Mouse (Mus musculus) spleen, adult 2 months (tissue): ENCODE results near the gene Tff2.

ENCODE experiments used
- CTCF ChIP-seq: fragments of 200-500 bp; IDR thresholded peaks from 2 replicates; pipeline ENCODE4 v1.5.1; 2011; ENCODE audit warnings: mild to moderate bottlenecking, inconsistent platforms; ENCODE audit not compliant: insufficient read depth, insufficient read length, insufficient replicate concordance; ENCODE audit errors: extremely low read depth
- POLR2A ChIP-seq: fragments of 200-500 bp; IDR thresholded peaks from 2 replicates; pipeline ENCODE4 v1.6.1; 2011; ENCODE audit warnings: low read depth, low read length, inconsistent platforms

GRCm38 (mm10) chr17:31176321-31176720 lies 32.2 kb upstream of the Tff2 start:
- TF ChIP-seq POLR2A (no peak), CTCF (no peak)
